Mouse (Mus musculus): ENCODE measurements around the gene Thbd. TPM values are rescaled to one million over a fixed set of nuclear protein-coding genes. Genes with fewer than 3 reads are reported as not detected.

Thbd gene
- under 1 TPM in 1 of 2 experiments, not detected in 1; 0.24 TPM for total RNA-seq (2023)

DNA sequence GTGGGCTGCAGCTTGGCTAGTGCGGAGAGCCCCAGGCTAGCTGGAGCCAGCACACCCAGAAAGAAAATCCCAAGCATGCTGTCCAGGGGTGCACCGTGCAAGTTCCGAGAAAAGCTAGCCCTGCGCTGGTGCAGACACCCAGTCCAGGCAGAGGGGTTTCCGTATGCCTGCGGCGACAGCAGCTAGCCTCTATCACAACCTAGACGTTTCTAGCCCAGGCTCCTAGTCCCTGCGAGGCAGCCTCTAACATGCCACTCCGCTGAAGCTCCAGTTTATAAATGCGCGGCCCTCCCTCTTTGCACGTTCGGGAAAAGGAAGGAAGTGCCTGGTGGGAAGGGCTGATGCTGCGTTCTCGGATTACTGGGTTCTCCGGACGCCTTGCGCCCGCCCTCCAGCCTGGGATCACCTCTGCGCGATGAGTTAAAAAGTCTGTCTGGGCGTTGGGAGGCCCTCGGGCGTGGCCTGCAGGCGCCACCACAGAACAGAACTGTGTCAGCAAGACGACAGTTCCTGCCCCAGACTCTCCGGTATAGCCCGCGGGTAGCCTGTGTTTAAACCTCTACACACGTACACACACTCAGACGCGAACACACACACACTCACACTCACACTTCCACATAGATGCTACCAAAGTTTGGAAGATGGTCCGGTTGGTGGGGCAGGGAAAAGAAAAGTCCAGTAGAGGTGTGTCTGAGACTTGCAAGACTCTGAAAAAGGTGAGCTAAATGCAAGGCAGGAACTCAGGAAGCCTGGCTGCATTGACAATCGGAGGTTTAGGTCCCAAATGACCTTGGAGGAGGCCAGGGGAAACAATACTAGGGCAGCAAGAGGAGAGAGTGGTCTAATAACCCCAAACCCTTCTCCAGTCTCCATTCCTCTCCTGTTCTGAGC, at the start of gene Thbd:
Thbd (minus strand) TSS at position 319 of the 891 bp plus-strand sequence.

GRCm38 (mm10) chr2:148443249-148443958, 35.4 kb upstream of the Thbd start, which contains the start of gene Cd93:
Gene Cd93, minus strand, starts transcription at chr2:148443563.

DNA sequence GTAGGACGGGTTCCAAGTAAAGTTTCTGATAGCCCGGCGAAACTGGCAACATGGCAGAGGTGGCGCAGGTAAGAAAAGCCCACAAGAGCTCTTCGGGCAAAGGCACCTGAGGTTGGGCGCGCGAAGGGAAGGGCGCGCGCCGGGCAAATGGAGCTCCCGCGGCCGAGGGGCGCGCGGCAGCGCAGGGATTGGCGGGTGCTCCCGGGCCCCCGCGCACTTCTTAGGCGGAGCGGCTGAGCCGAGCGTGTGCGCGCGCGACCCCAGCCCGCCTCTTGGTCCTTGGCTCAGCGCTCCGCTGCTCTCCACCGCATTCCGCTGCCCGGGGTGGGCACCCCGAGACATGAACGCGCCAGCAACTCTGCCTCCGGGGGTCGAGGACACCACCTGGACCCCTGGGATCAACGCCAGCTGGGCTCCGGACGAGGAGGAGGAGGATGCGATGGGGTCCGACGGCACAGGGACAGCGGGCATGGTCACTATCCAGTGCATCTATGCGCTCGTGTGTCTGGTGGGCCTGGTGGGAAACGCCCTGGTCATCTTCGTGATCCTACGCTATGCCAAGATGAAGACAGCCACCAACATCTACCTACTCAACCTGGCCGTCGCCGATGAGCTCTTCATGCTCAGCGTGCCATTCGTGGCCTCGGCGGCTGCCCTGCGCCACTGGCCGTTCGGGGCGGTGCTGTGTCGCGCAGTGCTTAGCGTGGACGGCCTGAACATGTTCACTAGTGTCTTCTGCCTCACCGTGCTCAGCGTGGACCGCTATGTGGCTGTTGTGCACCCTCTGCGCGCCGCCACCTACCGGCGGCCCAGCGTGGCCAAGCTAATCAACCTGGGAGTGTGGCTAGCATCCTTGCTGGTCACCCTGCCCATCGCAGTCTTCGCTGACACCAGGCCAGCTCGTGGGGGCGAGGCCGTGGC, 12.6 kb downstream of the Thbd start, which contains the start of gene Sstr4:
Sstr4 (plus strand) TSS at position 214 of the 921 bp plus-strand sequence.

Other genes starting within 250 kb of the Thbd start
- gene Sstr4, start 12.8 kb downstream of the Thbd start, total RNA-seq (2023): not detected
- gene Cd93, start 35.4 kb upstream of the Thbd start, total RNA-seq (2023): 1 to 10 TPM; 1.0 to 1.3 TPM

Measured in T-cell, adult 66 days (primary cell).